Mouse (Mus musculus) heart, adult 18-20 months (tissue): ENCODE measurements around the gene Htra3. TPM values are rescaled to one million over a fixed set of nuclear protein-coding genes. Genes with fewer than 3 reads are reported as not detected.

ENCODE experiments used
- DNase-seq, 2 experiments: peaks; one replicate each; pipeline ENCODE4 v3.0.0; 2021 to 2022; ENCODE audit warnings: mixed read lengths in 1 of 2
- long read RNA-seq, 2 experiments: library from polyadenylated mRNA; stranded (forward); transcript quantifications; one replicate each; pipeline ENCODE4 v2.0.0; 2021
- total RNA-seq, 2 experiments: library from RNA; stranded (reverse); gene quantifications; 2 replicates each; pipeline ENCODE4 v1.2.3; 2021

Htra3 gene
- total RNA-seq, result 10 to 100 TPM; 73.5 to 83.6 TPM
- long read RNA-seq, experiment 1, transcript Htra3-202 (7 exons, 1,901 nt), result minor isoform, 6 of 108 reads
- long read RNA-seq, experiment 1, transcript Htra3-201 (9 exons, 2,750 nt), result major isoform, 82 of 108 reads
- long read RNA-seq, experiment 1, partial matches to known transcripts, result 9 of 108 reads
- long read RNA-seq, experiment 1, other reads (novel, unspliced or antisense), result 11 of 108 reads
- long read RNA-seq, experiment 2, transcript Htra3-201 (9 exons, 2,750 nt), result major isoform, 31 of 41 reads
- long read RNA-seq, experiment 2, partial matches to known transcripts, result 4 of 41 reads
- long read RNA-seq, experiment 2, other reads (novel, unspliced or antisense), result 5 of 41 reads

DNA sequence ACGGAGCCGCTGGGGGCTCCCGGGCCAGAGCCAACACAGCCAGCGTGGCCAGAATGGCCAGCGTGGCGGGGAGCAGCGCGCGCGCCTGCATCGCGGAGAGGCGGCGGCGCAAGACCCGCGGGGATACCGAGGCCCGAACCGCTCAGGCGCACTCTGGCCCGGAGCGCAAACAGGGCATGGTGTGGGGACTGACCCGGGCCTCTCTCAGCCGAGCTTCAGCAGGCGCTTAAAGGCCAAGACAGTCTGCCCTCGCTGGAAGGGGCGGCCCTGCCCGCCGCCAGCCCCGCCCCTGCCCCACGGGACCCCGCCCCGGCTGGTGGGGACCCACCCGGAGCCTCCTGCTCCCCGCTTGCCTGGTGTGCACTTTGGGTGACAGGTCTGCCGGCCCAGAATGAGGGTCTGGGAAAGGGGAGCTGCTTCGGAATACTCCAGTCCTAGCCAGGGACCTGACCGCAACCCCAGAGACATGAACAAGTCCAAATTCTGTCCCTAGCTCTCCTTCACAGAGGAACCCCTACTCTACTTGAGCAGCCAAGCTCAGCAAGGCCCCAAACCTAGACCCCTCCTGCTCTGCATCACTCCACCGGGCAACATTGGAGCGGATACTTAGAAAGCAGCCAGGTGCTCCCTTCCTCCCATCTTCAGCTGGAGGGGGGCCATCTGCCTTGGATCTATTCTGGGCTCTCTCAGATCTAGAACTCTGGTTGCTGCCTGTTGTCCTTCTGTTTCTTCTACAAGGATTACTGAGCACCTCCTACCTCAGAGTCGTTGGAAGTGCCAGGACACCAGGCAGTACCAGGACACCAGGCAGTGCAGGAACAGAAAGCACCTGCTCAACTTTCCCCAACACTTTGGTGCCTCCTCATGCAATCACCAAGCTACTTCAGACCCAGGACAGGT is at the start of gene Htra3:
TSS of gene Htra3 (minus strand) at position 527 of the 900 bp plus-strand sequence.
- DNase-seq, result peak; percentile 75 to 76

DNA sequence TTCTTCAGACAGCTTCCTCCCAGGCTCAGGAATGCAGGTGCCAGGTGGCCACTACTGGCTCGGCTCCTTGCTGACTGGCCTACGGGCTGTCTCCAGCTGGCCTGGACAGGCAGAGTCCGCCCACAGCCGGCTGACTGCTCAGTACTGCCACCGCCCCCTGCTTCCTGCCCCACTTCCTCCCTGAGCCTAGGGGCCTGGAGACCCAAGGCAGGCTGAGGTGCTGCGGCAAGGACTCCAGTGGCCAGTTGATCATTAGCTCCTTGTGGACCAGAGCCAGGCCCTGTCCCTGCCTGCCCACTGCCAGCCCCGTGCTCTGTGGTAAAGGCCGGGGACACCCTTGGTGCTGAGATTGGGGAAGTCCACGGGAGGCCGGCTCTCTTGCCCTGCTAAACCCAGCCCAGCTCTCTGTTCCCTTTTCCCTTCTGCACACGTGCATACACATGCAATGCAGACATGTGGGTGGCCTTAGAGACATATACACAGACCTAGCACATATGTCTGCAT is 49.4 kb upstream of the Htra3 start:
- peak; percentile 78 to 90 for DNase-seq

GRCm38 (mm10) chr5:35728344-35728956 is 48.9 kb upstream of the Htra3 start:
- no peak for DNase-seq

GRCm38 (mm10) chr5:35727447-35727846 is 47.9 kb upstream of the Htra3 start:
- DNase-seq, result peak in 1 of 2 experiments; percentile 37

DNA sequence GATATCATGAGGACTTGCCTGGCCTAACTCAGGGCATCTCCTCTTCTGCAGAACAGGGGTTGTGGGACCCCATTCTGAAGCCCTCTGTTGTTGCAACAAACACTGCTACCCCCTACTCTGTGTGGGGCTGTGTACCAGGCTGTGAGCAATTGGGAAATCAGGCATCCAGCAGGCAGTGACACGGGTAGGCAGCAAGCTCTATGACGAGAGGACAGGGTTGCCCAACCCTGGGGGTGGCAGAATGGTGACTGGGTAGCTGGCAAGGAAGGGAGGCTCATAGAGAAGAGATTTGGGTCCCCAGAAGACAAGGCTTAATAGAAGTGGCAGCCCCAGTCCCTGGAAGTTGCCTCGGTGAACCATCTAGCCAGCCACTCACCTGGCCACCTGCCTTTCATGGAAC is 46.3 kb upstream of the Htra3 start:
- DNase-seq, result no peak

DNA sequence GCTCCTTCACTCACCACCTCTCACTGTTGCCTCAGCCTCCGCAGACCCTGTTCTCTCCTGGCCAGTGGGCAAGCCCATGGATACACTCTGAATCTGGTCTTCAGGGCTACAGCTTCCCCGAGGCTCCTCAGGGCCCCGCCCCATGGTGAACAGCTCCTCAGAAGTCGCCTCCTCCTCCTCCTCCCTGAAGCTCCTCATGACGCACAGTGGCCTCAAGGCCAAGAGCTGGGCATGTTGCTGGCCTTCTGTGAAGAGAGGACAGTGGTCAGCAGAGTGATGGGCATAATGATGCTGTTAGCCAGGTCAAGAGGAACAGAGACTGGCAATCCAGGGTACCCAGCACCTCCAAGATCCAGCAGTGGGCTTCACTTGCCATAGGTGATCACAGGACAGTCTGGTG is 44.3 kb upstream of the Htra3 start:
- DNase-seq, result no peak

DNA sequence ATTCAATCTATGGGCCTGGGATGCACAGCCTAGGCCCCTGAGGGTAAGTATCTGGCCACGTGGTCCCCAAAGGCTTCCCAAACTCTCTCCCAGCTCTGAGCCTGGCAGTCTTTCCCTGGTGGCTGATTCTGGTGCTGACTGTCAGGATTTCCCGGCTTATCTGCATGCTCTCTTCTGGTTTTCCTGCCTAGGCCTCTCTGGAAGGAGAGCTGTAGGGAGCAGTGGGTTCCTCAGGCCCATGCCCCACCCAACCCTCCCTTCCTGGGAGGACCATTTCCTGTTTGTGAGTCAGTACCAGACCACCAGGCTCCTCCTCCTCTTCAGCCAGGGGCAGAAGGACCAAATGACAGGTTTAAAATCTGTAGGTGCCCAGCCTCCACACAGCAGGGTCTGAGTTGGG is 43.1 kb upstream of the Htra3 start:
- peak in 1 of 2 experiments; percentile 50 for DNase-seq

DNA sequence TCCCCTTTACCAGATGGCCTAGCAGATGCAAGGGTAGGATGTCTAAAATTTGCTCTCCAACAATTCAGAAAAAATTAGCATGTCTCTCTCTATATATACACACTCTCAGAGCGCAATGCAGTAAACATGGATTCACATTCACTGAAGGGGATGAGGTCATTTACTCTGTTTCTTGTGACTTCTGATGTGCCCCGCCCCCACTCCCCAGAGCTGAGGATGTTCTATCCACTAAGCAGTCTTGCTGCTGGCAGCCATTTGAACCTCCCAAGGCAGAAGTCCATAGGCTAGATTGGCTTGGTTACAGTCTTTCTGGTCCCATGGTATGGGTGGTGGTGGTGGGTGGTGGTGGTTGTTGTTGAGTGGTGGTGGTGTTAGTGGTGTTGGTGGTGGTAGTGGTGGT is 42.4 kb upstream of the Htra3 start:
- no peak for DNase-seq

GRCm38 (mm10) chr5:35719880-35720279 is 40.3 kb upstream of the Htra3 start:
- no peak for DNase-seq

DNA sequence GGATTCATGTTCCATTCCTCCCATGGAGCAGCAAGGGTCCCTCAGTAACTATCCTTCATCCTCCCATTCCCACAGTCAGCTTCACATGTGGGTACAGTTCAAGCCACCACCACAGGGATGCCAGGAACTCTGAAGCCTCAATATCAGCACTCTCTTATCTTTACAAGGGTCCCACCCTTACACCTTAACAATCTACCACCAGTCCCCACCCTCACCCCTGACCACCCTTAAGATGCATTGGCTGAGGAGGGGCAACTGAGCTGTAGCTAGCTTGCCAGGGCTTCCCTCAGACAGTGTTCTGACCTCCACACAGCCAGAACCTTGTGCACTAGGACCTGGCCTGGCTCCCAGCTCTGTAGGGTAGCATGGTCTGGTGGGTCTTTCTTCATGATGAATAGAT is 39.8 kb upstream of the Htra3 start:
- no peak for DNase-seq

DNA sequence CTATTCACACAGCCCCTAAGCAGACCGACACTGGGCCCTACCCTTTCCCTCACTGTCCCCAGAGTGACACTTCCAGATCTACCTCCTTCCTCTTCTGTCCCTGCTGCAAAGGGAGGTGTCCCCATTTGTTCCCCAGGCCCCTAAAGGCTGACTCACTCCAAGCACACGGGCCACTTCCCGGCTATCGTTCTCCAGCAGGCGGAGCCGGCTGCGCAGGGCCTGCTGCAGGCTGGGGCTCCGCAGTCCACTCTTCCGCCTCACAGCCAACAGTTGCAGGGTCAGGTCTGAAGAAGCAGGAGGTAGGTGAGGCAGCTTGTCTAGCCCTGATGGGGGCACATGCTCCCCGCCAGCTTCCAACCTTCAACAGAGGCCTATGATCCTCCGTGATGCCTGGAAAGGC is 39.2 kb upstream of the Htra3 start:
- DNase-seq, result no peak

- peak in 1 of 2 experiments; percentile 76 for DNase-seq
Measured at GRCm38 (mm10) chr5:35717946-35718345, 38.4 kb upstream of the Htra3 start.

- DNase-seq, result no peak
Measured at GRCm38 (mm10) chr5:35717455-35717854, 37.9 kb upstream of the Htra3 start.

- peak; percentile 69 to 80 for DNase-seq
Measured at GRCm38 (mm10) chr5:35713649-35714354, 34.2 kb upstream of the Htra3 start.

DNA sequence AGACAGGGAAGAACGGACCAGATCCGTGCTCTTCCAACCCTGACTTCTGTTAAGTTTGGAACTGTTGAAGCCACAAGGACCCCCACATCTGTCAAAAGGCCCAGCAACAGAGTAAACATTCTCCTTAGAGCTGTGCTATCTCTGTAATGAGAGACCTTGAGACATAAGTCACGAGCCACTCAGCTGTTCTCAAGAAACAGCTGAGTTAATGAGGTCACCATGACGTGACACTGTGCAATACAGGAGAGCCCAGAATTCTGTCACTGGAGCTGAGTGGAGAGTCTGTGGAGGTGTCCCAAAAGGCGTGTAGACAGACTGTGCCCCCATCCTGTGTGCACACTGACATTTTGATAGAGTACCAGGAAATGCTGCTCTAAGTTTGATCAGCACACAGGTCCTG is 32.9 kb upstream of the Htra3 start:
- no peak for DNase-seq

- DNase-seq, result no peak
Measured at GRCm38 (mm10) chr5:35710931-35711330, 31.3 kb upstream of the Htra3 start.

- DNase-seq, result no peak
Measured at GRCm38 (mm10) chr5:35710481-35710880, 30.9 kb upstream of the Htra3 start.

- DNase-seq, result no peak
Measured at GRCm38 (mm10) chr5:35705411-35705810, 25.8 kb upstream of the Htra3 start.

DNA sequence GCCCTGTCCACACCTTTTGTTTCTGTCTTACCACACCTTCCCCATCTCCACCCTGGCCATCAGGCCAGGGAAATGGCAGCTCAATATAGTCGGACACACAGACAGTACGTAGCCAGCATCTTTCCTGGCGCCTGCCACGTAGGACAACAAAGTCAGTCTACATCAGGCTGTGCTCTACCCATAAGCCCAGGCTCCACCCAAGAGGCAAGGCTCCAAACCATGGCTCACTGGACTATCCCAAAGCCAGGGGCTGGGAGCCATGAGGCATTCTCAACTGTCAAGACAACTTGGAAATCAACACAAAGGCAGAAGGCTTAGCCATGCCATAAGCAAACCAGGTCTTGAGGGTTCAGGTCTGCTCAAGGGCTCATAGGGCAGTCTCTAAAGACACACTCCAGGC is 24.2 kb upstream of the Htra3 start:
- DNase-seq, result no peak

DNA sequence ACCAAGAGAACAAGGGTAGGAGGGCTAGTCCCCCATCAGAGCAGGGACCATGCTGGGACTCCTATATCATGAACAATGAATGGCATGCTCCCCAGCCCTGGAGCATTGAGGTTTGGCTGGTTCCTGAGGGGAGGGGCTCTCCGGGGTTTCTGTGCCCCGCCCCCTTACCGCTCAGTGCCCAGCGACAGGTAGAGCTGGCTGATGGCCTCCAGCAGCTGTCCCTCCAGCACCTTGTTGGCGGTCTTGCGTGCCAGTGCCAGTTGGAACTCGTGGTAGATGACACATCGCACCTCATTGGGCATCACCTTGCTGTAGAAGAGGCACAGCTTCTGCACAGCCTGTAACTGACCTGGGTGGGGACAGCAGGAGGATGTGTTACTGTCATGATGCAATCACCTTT is 23.6 kb upstream of the Htra3 start:
- DNase-seq, result no peak

DNA sequence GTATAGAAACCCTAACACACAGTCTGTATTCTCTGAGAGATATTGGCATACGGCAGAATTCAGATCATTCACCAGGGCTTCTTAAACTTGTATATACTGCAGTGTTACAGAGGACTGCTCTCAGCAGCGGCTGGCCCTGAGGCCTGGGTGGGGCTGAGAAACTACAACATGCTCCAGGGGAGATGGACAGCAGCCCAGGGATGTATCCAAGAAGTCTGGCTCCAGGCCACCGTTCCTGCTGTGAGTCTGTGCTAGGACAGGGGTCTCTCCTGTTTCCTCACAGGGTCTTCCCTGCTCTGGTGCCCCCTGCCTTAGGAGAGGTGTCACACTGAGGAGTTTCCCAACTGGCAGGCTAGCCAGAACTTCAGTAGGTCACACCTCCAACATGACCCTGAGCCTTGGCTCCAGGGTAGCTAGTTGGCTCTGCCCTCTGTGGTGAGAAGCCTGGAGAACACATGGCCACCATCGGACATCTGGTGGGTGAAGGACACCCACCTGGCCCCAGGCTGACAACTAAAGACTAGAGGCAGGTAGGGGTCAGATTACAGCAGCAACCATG is 23.1 kb upstream of the Htra3 start:
- peak in 1 of 2 experiments; percentile 25 for DNase-seq

DNA sequence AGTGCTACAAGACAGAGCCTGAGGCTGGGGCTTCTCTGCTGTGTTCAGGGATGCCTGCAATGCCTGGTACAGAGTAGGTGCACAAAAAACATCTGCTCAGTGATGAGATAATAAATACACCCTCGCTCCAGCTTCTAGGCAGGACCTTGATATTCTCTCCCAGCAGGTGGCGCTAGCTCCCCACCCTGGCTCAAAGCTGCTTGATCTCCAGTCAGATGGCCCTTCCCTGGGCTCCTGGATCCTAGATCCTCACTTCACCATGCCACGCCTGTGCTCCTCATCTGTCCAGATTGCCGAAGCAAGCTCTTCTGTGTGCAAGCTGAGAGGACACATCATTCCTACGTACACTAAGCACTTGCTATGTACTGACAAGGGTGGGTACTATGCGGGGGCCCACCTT is 21.5 kb upstream of the Htra3 start:
- peak; percentile 69 to 85 for DNase-seq
